Mouse (Mus musculus) regulatory T cell (primary cell): ENCODE results near the gene 1700022I11Rik.

Experiments used
- in situ Hi-C: fragments of 300-600 bp; cut with MboI, MseI; formaldehyde crosslinking; loops from one replicate; pipeline ENCODE4 v1.15.1; 2025; ENCODE audit warnings: high pct_unique_total_duplicates

Gene 1700022I11Rik

GRCm38 (mm10) chr4:43000141-43000986 is 31.0 kb downstream of the 1700022I11Rik start, which contains the start of gene Vcp:
TSS of gene Vcp (minus strand) at chr4:43000507.
- in situ Hi-C loops = loop anchor here (25.0 kb wide), 1 partner anchor 1713 kb away; the partner anchor contains the start of gene Ubap2

GRCm38 (mm10) chr4:43001272-43001671 is 31.9 kb downstream of the 1700022I11Rik start:
- in situ Hi-C loops = loop anchor here (25.0 kb wide), 1 partner anchor 1714 kb away; the partner anchor contains the start of gene Ubap2

GRCm38 (mm10) chr4:43002756-43003439 is 33.5 kb downstream of the 1700022I11Rik start:
- in situ Hi-C loops = loop anchor here (25.0 kb wide), 1 partner anchor 1716 kb away; the partner anchor contains the start of gene Ubap2

GRCm38 (mm10) chr4:43004951-43005350 is 35.5 kb downstream of the 1700022I11Rik start:
- in situ Hi-C loops = loop anchor here (25.0 kb wide), 1 partner anchor 1718 kb away; the partner anchor contains the start of gene Ubap2

- in situ Hi-C loops = loop anchor here (25.0 kb wide), 1 partner anchor 1718 kb away; the partner anchor contains the start of gene Ubap2
These were observed 36.4 kb downstream of the 1700022I11Rik start for GRCm38 (mm10) chr4:43005765-43006164.

GRCm38 (mm10) chr4:43010161-43011038 is 41.0 kb downstream of the 1700022I11Rik start, which contains the start of gene Fancg:
TSS of gene Fancg (minus strand) at chr4:43010506.
- in situ Hi-C loops = loop anchor here (25.0 kb wide), 1 partner anchor 1723 kb away; the partner anchor contains the start of gene Ubap2

- in situ Hi-C loops = loop anchor here (25.0 kb wide), 1 partner anchor 1725 kb away; the partner anchor contains the start of gene Ubap2
These were observed 42.7 kb downstream of the 1700022I11Rik start for GRCm38 (mm10) chr4:43012091-43012490.

- in situ Hi-C loops = loop anchor here (25.0 kb wide), 1 partner anchor 1731 kb away; the partner anchor contains the start of gene Ubap2
These were observed 48.8 kb downstream of the 1700022I11Rik start for GRCm38 (mm10) chr4:43018156-43018555.

- in situ Hi-C loops = loop anchor here (25.0 kb wide), 1 partner anchor 1732 kb away; the partner anchor contains the start of gene Ubap2
These were observed 49.8 kb downstream of the 1700022I11Rik start for GRCm38 (mm10) chr4:43019176-43019575.

- in situ Hi-C loops = loop anchor here (25.0 kb wide), 1 partner anchor 1733 kb away; the partner anchor contains the start of gene Ubap2
These were observed 50.4 kb downstream of the 1700022I11Rik start for GRCm38 (mm10) chr4:43019641-43020465.

GRCm38 (mm10) chr4:43020876-43021275 is 51.5 kb downstream of the 1700022I11Rik start:
- in situ Hi-C loops = loop anchor here (25.0 kb wide), 1 partner anchor 1734 kb away; the partner anchor contains the start of gene Ubap2

GRCm38 (mm10) chr4:43021341-43021740 is 51.9 kb downstream of the 1700022I11Rik start:
- in situ Hi-C loops = loop anchor here (25.0 kb wide), 1 partner anchor 1734 kb away; the partner anchor contains the start of gene Ubap2

GRCm38 (mm10) chr4:43024673-43025072 is 55.3 kb downstream of the 1700022I11Rik start:
- in situ Hi-C loops = loop anchor here (5.0 to 25.0 kb wide), 4 partner anchors 538 to 1737 kb away; partner anchors contain the start of genes Creb3, Dnaic1, Fam219a and Glipr2

GRCm38 (mm10) chr4:43025084-43025960 is 55.9 kb downstream of the 1700022I11Rik start, which contains the start of gene Pigo:
TSS of gene Pigo (minus strand) at chr4:43025819.
- in situ Hi-C loops = loop anchor here (5.0 to 25.0 kb wide), 3 partner anchors 537 to 1463 kb away; partner anchors contain the start of genes Creb3, Dnaic1, Fam219a and Glipr2

GRCm38 (mm10) chr4:43029121-43029520 is 59.7 kb downstream of the 1700022I11Rik start:
- in situ Hi-C loops = loop anchor here (5.0 to 25.0 kb wide), 3 partner anchors 533 to 1467 kb away; partner anchors contain the start of genes Creb3, Dnaic1, Fam219a and Glipr2

- in situ Hi-C loops = loop anchor here (5.0 to 25.0 kb wide), 3 partner anchors 533 to 1467 kb away; partner anchors contain the start of genes Creb3, Dnaic1, Fam219a and Glipr2
These were observed 60.3 kb downstream of the 1700022I11Rik start for GRCm38 (mm10) chr4:43029749-43030148.

GRCm38 (mm10) chr4:43030352-43030751 is 60.9 kb downstream of the 1700022I11Rik start:
- in situ Hi-C loops = loop anchor here (25.0 kb wide), 2 partner anchors 932 to 1468 kb away; partner anchors contain the start of genes Dnaic1, Fam219a and Glipr2
